Mouse (Mus musculus) embryo, embryonic 10 days (tissue): Measurements from ENCODE around the gene Armc6.

ENCODE experiments used
- DNase-seq: peaks from one replicate; pipeline ENCODE4 v3.0.0-alpha.2; 2015; ENCODE audit warnings: low spot score

Gene Armc6

GRCm38 (mm10) chr8:70194191-70194590 lies 40.1 kb downstream of the Armc6 start:
- no peak for DNase-seq

GRCm38 (mm10) chr8:70193238-70193637 lies 41.0 kb downstream of the Armc6 start:
- DNase-seq = no peak

- DNase-seq = no peak
Measured at GRCm38 (mm10) chr8:70188707-70189106, 45.6 kb downstream of the Armc6 start.

GRCm38 (mm10) chr8:70183194-70183593 lies 51.1 kb downstream of the Armc6 start:
- DNase-seq = no peak

- DNase-seq = peak; percentile 19
Measured at GRCm38 (mm10) chr8:70181903-70182252, 52.4 kb downstream of the Armc6 start.

- no peak for DNase-seq
Measured at GRCm38 (mm10) chr8:70181212-70181902, 52.9 kb downstream of the Armc6 start.

- DNase-seq = peak; percentile 31
Measured at GRCm38 (mm10) chr8:70179082-70179481, 55.2 kb downstream of the Armc6 start.

GRCm38 (mm10) chr8:70178231-70178630 lies 56.0 kb downstream of the Armc6 start:
- DNase-seq = no peak

GRCm38 (mm10) chr8:70174079-70174478 lies 60.2 kb downstream of the Armc6 start:
- no peak for DNase-seq

GRCm38 (mm10) chr8:70173320-70173719 lies 60.9 kb downstream of the Armc6 start:
- DNase-seq = no peak

GRCm38 (mm10) chr8:70172043-70172681 lies 62.1 kb downstream of the Armc6 start, which contains the start of gene Tmem161a:
TSS of gene Tmem161a (plus strand) at chr8:70172356.
- peak; percentile 99 for DNase-seq

GRCm38 (mm10) chr8:70171240-70171639 lies 63.0 kb downstream of the Armc6 start:
- DNase-seq = no peak

GRCm38 (mm10) chr8:70170748-70171147 lies 63.5 kb downstream of the Armc6 start:
- DNase-seq = no peak
